Mouse (Mus musculus) CH12.LX (cell line): ENCODE data around the gene Mad1l1. TPM values are rescaled to one million over a fixed set of nuclear protein-coding genes. Genes with fewer than 3 reads are reported as not detected.
A peak's percentile ranks its signal among the peaks of the same experiment; 100 is the strongest.

Experiments
- DNase-seq: peaks from one replicate; pipeline ENCODE4 v3.0.0-alpha.2; 2013; ENCODE audit errors: extremely low read depth
- H3K27ac ChIP-seq: 2 replicates; pipeline ENCODE4 v1.5.1; 2012; ENCODE audit warnings: low read depth, mild to moderate bottlenecking, control low read depth, moderate library complexity; ENCODE audit not compliant: insufficient read depth
- H3K27me3 ChIP-seq: replicated peaks from 2 replicates; pipeline ENCODE3; 2012; ENCODE audit warnings: inconsistent platforms
- H3K36me3 ChIP-seq, 2 experiments: replicated peaks in 1 of 2; 2 replicates each; pipeline versions ENCODE3 to v1.6.1; 2012; ENCODE audit warnings: inconsistent platforms in 1 of 2, low read length in 1 of 2, mild to moderate bottlenecking in 1 of 2, mixed read lengths in 1 of 2, moderate library complexity in 1 of 2; ENCODE audit not compliant: control insufficient read depth in 1 of 2, insufficient read depth in 1 of 2
- H3K4me1 ChIP-seq, 2 experiments: 2 replicates each; pipeline ENCODE4 v1.6.1; 2012; ENCODE audit warnings: inconsistent platforms in 1 of 2, moderate library complexity in 1 of 2; ENCODE audit not compliant: insufficient read depth in 2 of 2, control insufficient read depth in 1 of 2
- H3K4me2 ChIP-seq: 2 replicates; pipeline ENCODE4 v1.6.1; 2012; ENCODE audit warnings: low read depth, mild to moderate bottlenecking, control low read depth; ENCODE audit not compliant: poor library complexity, insufficient read depth, severe bottlenecking
- H3K4me3 ChIP-seq, 3 experiments: fragments of 150-350 bp in 1 of 3; sonication (generic) in 1 of 3; replicated peaks in 1 of 3; 2 replicates each; pipeline versions ENCODE3 to v1.5.1; 2011 to 2012; ENCODE audit warnings: low read depth in 2 of 3, low read length in 2 of 3, mild to moderate bottlenecking in 2 of 3, moderate library complexity in 2 of 3, control low read depth in 1 of 3, improper control_type of control experiment in 1 of 3, inconsistent platforms in 1 of 3, mixed read lengths in 1 of 3; ENCODE audit not compliant: poor library complexity in 1 of 3
- H3K79me2 ChIP-seq: replicated peaks from 2 replicates; pipeline ENCODE4 v1.6.1; 2012; ENCODE audit warnings: mild to moderate bottlenecking, moderate library complexity; ENCODE audit not compliant: control insufficient read depth, poor library complexity, insufficient read depth, severe bottlenecking; ENCODE audit errors: extremely low read depth
- H3K9ac ChIP-seq: 2 replicates; pipeline ENCODE4 v1.6.1; 2012; ENCODE audit warnings: low read depth, mild to moderate bottlenecking, control low read depth, moderate library complexity; ENCODE audit not compliant: insufficient read depth
- H3K9me3 ChIP-seq: replicated peaks from 2 replicates; pipeline ENCODE3; 2012; ENCODE audit warnings: low read length, inconsistent platforms, mixed read lengths
- CHD2 ChIP-seq: IDR thresholded peaks from 2 replicates; pipeline ENCODE4 v1.6.1; 2011; ENCODE audit warnings: low read length, improper control_type of control experiment
- E2F4 ChIP-seq: IDR thresholded peaks from 2 replicates; pipeline ENCODE4 v1.6.1; 2011; ENCODE audit warnings: low read depth, low read length, improper control_type of control experiment; ENCODE audit not compliant: insufficient replicate concordance
- EP300 ChIP-seq: IDR thresholded peaks from 2 replicates; pipeline ENCODE4 v1.6.1; 2011; ENCODE audit warnings: low read length, improper control_type of control experiment
- HCFC1 ChIP-seq: IDR thresholded peaks from 2 replicates; pipeline ENCODE4 v1.6.1; 2012; ENCODE audit warnings: low read depth, mild to moderate bottlenecking, inconsistent platforms, low read length, improper control_type of control experiment
- IRF4 ChIP-seq: IDR thresholded peaks from 2 replicates; pipeline ENCODE4 v1.6.1; 2014; ENCODE audit warnings: low read depth, mild to moderate bottlenecking, inconsistent platforms, low read length, improper control_type of control experiment
- JUN ChIP-seq: IDR thresholded peaks from 2 replicates; pipeline ENCODE4 v1.6.1; 2011; ENCODE audit warnings: low read depth, mild to moderate bottlenecking, low read length, improper control_type of control experiment, moderate library complexity; ENCODE audit not compliant: insufficient read depth
- JUND ChIP-seq: conservative IDR thresholded peaks from 2 replicates; pipeline ENCODE4 v1.6.1; 2011; ENCODE audit warnings: low read depth, low read length, improper control_type of control experiment
- MAFK ChIP-seq: IDR thresholded peaks from 2 replicates; pipeline ENCODE4 v1.6.1; 2011; ENCODE audit warnings: low read length, improper control_type of control experiment; ENCODE audit not compliant: insufficient replicate concordance
- MAX ChIP-seq: IDR thresholded peaks from 2 replicates; pipeline ENCODE4 v1.6.1; 2011; ENCODE audit warnings: low read length, improper control_type of control experiment
- MAZ ChIP-seq: IDR thresholded peaks from 2 replicates; pipeline ENCODE4 v1.6.1; 2012; ENCODE audit warnings: low read depth, mild to moderate bottlenecking, inconsistent platforms, low read length, improper control_type of control experiment, moderate library complexity
- MEF2A ChIP-seq: IDR thresholded peaks from 2 replicates; pipeline ENCODE4 v1.6.1; 2014; ENCODE audit warnings: low read depth, mild to moderate bottlenecking, inconsistent platforms, low read length, improper control_type of control experiment, borderline replicate concordance
- NRF1 ChIP-seq: IDR thresholded peaks from 2 replicates; pipeline ENCODE4 v1.6.1; 2014; ENCODE audit warnings: low read depth, mild to moderate bottlenecking, inconsistent platforms, low read length, improper control_type of control experiment, moderate library complexity
- PAX5 ChIP-seq: IDR thresholded peaks from 2 replicates; pipeline ENCODE4 v1.6.1; 2012; ENCODE audit warnings: low read length, inconsistent platforms, mixed read lengths
- POLR2A ChIP-seq: IDR thresholded peaks from 2 replicates; pipeline ENCODE4 v1.6.1; 2011; ENCODE audit warnings: low read depth, mild to moderate bottlenecking, improper control_type of control experiment, low read length
- RCOR1 ChIP-seq: conservative IDR thresholded peaks from 2 replicates; pipeline ENCODE4 v1.6.1; 2012; ENCODE audit warnings: low read depth, mild to moderate bottlenecking, inconsistent platforms, low read length, improper control_type of control experiment
- SIN3A ChIP-seq: IDR thresholded peaks from 2 replicates; pipeline ENCODE4 v1.6.1; 2012; ENCODE audit warnings: low read length, improper control_type of control experiment, inconsistent platforms
- TCF12 ChIP-seq: IDR thresholded peaks from 2 replicates; pipeline ENCODE4 v1.6.1; 2014; ENCODE audit warnings: low read depth, mild to moderate bottlenecking, inconsistent platforms, low read length, improper control_type of control experiment
- USF1 ChIP-seq: IDR thresholded peaks from 2 replicates; pipeline ENCODE4 v1.6.1; 2014; ENCODE audit warnings: low read depth, mild to moderate bottlenecking, inconsistent platforms, low read length, improper control_type of control experiment
- ZC3H11A ChIP-seq: IDR thresholded peaks from 2 replicates; pipeline ENCODE4 v1.6.1; 2012; ENCODE audit warnings: low read depth, mild to moderate bottlenecking, inconsistent platforms, low read length, improper control_type of control experiment
- ZKSCAN1 ChIP-seq: IDR thresholded peaks from 2 replicates; pipeline ENCODE4 v1.6.1; 2012; ENCODE audit warnings: low read depth, inconsistent platforms, low read length, improper control_type of control experiment, borderline replicate concordance
- ZMIZ1 ChIP-seq: IDR thresholded peaks from 2 replicates; pipeline ENCODE4 v1.6.1; 2012; ENCODE audit warnings: low read depth, mild to moderate bottlenecking, inconsistent platforms, low read length, improper control_type of control experiment
- dilution Hi-C: fragments of 300-500 bp; cut with MboI; formaldehyde crosslinking; loops from 2 replicates; pipeline ENCODE4 v1.14.3; 2020; ENCODE audit warnings: low sequenced_read_pairs; ENCODE audit not compliant: extremely low pct_unique_long_range_greater_than_20kb, extremely low pct_ligation_motif_present
- in situ Hi-C: fragments of 300-500 bp; cut with MboI; formaldehyde crosslinking; loops from 3 replicates; pipeline ENCODE4 v1.14.3; 2019; ENCODE audit warnings: low sequenced_read_pairs, low pct_ligation_motif_present, low pct_unique_long_range_greater_than_20kb, mixed read lengths
- polyA plus RNA-seq: library from polyadenylated mRNA; unstranded; fragments of >175 nt; gene quantifications from 2 replicates; pipeline ENCODE4 v1.2.1, GENCODE M21; 2012; ENCODE audit warnings: low read depth; ENCODE audit not compliant: insufficient read length
- total RNA-seq, 2 experiments: library from RNA; depleted of rRNA; stranded (reverse); fragments of 300-350 nt in 1 of 2; fragments of >200 nt in 1 of 2; gene quantifications; 2 replicates each; pipeline ENCODE4 v1.2.3; 2012 to 2014

Mad1l1 gene
- total and polyA plus RNA-seq, 3 experiments, result 24.8 to 45.6 (median 28.9) TPM

DNA sequence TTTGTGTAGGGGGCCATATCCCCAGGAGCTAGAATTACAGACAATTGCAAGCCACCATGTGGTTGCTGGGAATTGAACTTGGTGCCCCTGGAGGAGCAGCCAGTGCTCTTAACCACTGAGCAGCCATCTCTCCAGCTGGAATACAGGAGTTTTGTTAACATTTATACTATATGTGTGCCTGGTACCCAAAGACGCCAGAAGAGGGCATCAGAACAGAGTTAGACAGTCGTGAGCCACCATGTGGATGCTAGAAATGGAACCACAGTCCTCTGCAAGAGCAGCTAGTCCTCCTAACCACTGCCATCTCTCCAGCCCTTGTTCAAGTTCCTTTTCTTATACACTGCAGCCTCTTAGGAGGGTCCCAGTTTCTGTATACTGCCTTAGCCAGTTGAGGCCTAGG is 12.3 kb upstream of the Mad1l1 start (continued):
- no peak for TF ChIP-seq CHD2
- no peak for TF ChIP-seq RCOR1
- TF ChIP-seq POLR2A, result no peak

DNA sequence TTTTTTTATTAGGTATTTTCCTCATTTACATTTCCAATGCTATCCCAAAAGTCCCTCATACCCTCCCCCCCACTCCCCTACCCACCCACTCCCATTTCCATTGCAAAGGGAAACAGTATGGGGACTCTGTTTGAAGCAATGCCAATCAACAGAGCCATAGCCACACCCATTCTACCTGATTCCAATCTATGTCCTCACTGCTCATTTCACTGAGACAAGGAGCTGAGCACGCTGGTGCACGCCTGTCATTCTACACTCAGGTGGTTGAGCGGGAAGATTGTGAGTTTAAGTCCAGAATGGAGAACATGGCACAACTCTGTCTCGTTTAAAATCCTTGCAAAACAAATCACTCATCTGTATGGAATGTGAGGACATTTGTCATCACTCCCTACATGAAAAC is 11.2 kb upstream of the Mad1l1 start:
- H3K9me3 ChIP-seq, result no peaks in the 10 kb centered on the region
- no peaks in the 10 kb centered on the region for H3K27me3 ChIP-seq
- in situ Hi-C loops, result no loop called here
- dilution Hi-C loops, result no loop called here
- H3K4me2 ChIP-seq, result 0 out of 2 replicates have a peak overlapping the region, but pooled peaks have one; percentile 41
- TF ChIP-seq POLR2A, result no peak
- no peak for TF ChIP-seq SIN3A
- no peak for TF ChIP-seq JUND
- TF ChIP-seq RCOR1, result no peak
- TF ChIP-seq ZMIZ1, result no peak
- no peak for TF ChIP-seq JUN
- no peak for TF ChIP-seq MAFK
- no peak for TF ChIP-seq TCF12
- TF ChIP-seq USF1, result no peak
- TF ChIP-seq IRF4, result no peak
- TF ChIP-seq HCFC1, result no peak
- TF ChIP-seq NRF1, result no peak
- TF ChIP-seq EP300, result no peak
- TF ChIP-seq MEF2A, result no peak
- no peak for TF ChIP-seq MAZ
- TF ChIP-seq MAX, result no peak
- TF ChIP-seq PAX5, result no peak
- TF ChIP-seq E2F4, result no peak
- TF ChIP-seq ZKSCAN1, result no peak
- no peak for TF ChIP-seq ZC3H11A
- DNase-seq, result no peak
- no peak overlapping the region for H3K27ac ChIP-seq
- no peaks in the 10 kb centered on the region for H3K79me2 ChIP-seq
- no peak overlapping the region for H3K4me3 ChIP-seq
- H3K4me1 ChIP-seq, result peaks cover 8 to 23% of the 10 kb centered on the region in 2 experiments
- peaks cover 25 to 66% of the 10 kb centered on the region in 2 experiments for H3K36me3 ChIP-seq
- H3K9ac ChIP-seq, result no peak overlapping the region
